Mouse (Mus musculus) kidney, postnatal 4 days (tissue): ENCODE measurements around the gene Grin3b.

Source experiments
- DNase-seq, 2 experiments: peaks; one replicate each; pipeline ENCODE4 v3.0.0; 2021; ENCODE audit warnings: mixed read lengths in 2 of 2

Grin3b gene

DNA sequence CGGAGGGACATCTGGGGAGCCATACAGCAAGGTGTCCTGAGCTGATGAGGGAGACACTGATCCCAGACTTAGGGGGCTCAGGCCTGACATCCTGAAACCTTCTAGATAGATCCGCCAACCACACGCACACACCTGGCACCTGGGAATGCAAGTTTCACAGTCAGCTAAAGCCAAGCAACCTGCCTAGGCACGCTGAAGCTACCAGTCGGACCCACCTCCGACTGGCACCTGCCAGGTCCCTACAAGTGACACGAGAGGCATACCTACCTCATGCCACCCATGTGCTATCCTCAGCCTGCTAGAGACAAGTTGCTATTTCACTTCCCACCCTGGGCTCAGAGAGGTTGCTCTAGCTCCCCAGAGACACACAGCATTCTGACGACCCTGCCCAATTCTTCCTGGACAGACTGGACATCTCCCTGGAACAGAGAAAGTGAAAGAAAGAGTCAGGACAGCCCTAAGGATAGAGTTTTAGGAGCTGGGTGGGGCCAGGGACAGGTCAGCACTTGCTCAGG, 18.8 kb downstream of the Grin3b start:
- no peak for DNase-seq

DNA sequence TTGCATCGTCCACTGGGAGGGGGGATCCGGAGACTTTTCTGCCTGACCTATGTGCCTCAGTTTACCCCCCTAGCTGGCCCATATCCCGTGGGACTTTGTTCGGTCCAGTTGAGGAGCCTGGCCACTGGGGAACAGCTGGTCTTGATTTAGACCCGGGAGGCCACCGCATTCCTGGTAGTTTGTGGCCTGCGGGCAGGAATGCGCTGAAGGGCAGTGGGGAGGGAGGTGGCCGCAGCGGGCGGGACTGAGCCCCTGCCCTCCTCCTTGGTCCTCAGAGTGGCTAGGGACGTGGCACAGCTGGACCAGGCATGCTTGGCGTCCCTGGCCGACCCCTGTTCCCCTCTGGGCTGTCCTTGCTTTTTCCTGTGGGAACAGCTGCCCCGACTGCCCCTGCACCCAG, 19.4 kb downstream of the Grin3b start:
- DNase-seq: peak; percentile 61 to 77

DNA sequence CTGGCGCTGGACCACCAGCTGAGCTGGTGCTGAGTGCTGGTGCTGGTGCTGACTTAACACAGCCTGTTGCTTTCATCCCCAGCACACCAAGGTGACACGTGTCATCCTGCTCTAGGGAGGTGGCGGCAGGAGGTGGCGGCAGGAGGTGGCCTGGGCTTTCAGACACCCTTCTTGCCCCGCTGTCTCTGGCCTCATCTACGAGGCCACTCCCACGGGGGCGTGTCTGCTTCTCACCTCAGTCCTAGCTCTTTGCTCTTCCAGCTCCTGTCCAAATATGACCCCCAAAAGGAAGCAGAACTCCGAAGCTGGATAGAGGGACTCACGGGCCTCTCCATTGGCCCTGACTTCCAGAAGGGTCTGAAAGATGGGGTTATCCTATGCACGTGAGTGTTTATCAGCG, 20.6 kb downstream of the Grin3b start:
- DNase-seq: no peak

DNA sequence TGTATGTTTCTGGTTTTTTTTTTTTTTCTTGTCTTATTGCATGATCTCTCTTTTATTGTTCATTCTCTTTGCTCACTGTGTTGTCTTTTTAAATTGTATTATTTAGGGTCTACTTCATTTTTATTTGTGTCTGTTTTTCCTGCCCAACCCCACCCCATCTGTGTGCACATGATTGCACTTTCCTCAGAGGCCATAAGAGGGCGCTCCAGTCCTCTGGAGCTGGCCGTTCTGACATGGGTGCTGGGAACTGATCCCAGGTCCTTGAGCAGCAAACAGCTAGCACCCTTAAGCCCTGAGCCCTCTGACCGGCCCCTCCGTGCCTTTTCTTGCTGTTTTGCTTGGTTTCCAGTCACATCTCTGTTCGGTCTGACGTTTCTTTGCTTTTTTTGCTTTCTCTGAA, 21.0 kb downstream of the Grin3b start:
- no peak for DNase-seq

DNA sequence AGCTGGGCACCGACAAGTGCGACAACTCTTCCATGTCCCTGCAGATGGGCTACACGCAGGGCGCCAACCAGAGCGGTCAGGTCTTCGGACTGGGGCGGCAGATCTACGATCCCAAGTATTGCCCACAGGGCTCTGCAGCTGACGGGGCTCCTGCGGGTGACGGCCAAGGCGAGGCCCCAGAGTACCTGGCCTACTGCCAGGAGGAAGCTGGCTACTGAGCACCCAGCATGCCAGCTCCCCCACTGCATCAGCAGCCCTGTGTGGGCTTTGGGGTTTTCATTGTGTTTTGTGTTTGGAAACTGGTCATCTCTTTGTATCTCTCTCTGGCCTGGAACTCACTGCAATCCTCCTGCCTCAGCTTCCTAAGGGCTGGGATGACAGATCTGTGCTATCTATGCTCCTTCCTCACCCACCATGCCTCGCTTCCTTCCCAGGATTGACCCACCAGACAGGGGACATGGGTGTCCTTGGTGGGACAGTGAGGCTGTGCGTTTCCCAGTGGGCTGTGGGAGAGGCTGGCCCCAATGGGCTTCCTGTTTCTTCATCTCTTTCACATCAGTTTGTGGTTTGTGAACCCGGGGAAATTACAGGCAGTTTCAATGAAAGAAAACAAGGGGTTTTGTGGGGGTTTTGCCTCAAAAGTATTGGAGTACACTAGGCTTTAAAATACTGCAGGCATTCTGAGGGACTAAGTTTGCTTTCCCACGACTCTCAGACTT, 24.0 kb downstream of the Grin3b start:
- peak; percentile 45 to 63 for DNase-seq

DNA sequence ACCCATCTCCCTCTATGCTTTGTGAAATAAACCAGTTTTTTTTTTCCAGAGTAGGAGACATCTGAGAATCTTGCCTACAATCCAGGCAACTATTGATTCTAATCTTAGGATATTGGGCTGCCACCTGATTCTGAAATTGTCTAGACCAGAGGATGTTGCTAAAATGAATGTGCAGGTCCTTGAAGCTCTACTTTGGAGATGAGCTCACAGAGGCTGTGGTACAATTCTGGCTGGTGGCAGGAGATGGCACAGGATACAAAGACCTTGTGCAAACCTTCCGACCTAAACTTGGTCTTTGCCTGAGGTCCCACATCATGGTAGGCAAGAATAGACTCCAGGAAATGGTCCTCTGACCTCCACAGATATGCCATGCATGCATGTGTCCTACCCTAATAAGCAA, 25.1 kb downstream of the Grin3b start:
- DNase-seq: no peak

DNA sequence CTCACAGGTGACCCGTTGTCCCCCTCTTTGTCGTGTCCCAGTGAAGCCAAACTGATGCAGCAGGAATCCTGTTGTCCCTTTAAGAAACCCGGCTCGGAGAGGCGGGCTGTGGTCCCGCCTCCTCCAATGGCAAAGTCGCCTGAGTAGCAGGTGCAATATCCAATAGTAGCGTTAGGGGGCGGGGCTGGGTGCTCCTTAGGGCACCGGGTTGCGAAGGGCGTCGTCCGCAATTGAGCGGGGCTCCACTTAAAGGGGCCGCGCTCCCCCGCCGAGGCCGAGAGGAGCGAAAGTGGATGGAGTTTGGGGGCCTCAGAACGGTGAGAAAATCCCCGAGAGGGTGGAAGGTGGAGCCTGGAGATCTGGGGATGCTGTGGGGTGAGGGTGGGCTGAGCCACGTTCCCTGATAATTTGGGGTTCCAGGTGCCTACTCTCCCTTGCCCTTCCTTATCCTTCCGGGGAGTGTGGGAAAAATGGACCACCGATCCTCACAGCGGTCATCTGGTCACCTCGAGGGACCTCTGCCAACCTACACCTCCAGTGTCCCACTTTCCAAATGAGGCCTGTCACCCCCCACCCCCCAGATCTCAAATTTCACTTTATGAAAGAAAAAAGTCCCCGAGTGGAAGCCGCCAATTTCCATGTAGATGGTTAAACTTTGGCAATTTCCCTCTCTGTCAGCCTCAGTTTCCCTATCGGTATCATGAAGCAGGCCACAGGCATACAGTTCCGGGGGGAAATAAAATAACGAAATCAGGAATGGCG, 25.9 kb downstream of the Grin3b start, which contains the start of gene Abca7:
Gene Abca7, plus strand, starts transcription at position 223 of the 762 bp plus-strand sequence.
- peak; percentile 99 for DNase-seq

DNA sequence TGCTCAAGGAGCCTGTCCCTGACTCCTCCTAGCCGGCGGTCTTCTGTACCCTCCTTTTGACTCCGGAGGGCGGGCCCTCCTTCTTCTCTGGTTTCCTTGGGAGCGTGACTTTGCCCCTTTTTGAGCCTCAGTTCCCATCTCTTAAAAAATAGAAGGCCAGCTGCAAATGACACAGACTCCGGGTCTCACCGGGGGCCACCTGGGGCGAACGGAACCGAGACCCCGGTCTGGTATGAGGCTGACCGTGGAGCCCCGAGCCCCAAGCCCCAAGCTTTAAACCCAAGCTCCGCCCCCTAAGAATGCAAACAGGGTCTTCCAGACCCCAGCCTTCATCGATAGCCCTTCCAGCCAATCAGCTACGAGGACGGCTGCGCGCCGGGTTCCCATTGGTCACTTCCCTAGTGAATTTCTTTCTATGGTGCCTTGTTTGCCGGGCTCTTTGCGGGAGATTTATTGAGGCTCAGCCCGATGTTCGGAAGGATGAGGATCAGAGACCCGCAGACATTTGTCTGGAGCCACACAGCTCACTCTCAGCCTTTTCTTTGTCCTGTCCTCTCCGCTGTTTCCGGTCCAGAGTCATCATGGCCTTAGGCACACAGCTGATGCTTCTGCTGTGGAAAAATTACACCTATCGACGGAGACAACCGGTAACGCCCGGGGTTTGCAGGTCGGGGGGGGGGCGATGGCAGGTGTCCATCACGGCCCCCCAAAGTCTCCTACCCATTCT, 26.7 kb downstream of the Grin3b start:
- DNase-seq: peak; percentile 83 to 89

DNA sequence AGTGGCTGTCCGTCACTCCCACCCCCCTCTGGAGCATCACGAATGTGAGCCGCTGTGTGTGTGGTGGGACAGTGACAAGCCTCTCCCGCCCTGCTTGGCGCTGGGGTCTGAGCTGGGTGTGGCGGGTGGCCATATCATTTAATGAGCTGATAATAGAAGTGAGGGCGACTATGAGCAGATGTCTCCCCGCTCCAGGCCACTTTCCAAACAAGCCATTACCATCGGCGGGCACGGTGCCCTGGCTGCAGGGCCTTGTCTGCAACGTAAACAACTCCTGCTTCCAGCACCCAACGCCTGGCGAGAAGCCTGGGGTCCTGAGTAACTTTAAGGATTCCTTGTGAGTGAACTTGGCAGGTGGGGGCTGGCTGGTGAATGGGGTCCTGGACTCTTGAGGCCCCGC, 27.3 kb downstream of the Grin3b start:
- DNase-seq: peak in 1 of 2 experiments; percentile 48

DNA sequence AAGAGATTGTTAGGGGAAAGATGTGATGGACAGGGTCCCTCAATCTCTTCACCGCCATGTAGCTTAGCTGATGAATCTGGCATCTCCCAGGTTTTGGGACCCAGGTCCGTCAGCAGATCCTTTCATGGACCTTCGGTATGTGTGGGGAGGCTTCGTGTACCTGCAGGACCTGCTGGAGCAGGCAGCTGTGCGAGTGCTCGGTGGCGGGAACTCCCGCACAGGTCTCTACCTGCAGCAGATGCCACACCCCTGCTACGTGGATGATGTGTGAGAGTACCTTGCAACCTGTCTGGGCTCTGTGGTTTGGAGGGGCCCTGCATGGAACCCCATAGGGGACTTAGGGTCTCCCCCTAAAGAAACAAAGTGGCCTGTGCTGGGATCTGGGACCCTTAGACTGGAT, 31.4 kb downstream of the Grin3b start:
- no peak for DNase-seq

DNA sequence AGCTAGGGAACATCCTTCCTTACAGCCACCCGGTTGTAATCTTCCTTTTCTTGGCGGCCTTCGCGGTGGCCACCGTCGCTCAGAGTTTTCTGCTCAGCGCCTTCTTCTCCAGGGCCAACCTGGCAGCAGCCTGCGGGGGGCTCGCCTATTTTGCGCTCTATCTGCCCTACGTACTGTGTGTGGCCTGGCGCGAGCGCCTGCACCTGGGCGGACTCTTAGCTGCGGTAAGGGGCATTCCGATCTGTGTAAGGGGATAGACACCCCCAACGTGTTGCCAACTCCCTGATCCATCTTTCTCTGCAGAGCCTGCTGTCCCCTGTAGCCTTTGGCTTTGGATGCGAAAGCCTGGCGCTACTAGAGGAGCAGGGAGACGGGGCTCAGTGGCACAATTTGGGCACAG, 32.3 kb downstream of the Grin3b start:
- no peak for DNase-seq

DNA sequence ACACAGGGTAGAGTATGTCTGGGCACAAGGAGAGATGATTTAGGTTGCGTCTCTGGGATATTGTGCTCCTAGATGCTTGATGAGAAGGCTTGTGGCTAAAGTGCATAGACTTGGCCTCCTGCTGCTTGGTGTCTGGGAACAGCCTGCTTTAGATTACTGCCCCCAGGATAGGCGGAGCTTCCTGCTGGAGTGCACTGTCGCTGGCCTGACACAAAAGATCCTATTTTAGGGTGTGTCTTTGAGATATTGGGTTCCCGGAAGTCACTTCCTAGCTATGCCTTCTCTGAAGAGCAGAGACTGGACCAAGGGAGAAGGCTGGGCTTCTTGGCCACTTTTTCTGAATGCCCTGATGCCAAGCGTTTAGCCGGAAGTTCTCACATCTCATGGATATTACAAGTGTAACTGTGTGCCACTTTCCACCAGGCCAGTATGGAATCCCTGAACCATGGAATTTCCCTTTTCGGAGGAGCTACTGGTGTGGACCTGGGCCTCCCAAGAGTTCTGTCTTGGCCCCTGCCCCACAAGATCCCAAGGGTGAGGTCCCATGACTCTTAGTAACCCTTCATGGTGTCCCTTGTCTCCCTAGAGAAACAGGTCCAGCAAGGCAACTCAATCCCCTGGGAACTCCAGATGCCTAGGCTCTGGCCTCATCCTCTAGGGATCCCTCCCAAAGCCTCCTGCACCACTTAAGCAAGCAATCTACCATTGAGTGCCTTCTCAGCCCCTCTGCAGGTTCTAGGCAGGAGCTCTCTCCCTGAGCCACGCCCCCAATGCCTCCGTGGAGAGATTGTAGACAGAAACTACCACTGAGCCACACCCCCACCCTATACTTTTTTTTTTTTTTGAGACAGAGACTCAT, 33.1 kb downstream of the Grin3b start:
- peak in 1 of 2 experiments; percentile 38 for DNase-seq

DNA sequence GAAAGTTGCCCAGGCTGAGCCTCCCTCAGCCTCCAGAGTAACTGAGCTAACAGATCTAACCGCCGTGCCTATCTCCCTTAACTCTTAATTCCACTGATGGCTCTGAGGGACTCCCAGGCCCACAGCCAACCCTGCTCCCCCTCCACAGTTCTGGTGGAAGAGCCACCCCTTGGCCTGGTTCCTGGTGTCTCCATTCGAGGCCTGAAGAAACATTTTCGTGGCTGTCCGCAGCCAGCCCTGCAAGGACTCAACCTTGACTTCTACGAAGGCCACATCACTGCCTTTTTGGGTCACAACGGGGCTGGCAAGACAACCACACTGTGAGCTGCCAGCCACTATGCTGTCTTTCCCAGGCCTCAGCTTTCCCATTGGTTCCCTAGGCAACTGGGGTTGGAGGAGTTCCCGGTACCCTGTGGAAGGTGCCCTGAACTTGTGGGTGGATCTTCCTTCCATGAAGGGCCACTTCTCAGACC, 33.8 kb downstream of the Grin3b start:
- no peak for DNase-seq

DNA sequence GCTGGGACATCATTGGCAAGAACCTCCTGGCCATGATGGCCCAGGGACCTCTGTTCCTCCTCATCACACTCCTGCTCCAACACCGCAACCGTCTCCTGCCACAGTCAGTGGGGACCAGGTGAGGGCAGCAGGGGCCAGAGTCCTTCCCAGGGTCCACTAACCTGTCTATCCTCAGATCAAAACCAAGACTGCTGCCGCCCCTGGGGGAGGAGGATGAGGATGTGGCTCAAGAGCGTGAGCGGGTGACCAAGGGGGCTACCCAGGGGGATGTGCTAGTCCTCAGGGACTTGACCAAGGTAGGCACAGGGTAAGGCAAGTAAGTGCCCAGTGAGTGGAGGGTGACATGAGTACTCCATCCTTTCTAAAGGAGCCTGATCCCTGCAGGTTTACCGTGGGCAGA, 41.2 kb downstream of the Grin3b start:
- DNase-seq: no peak

DNA sequence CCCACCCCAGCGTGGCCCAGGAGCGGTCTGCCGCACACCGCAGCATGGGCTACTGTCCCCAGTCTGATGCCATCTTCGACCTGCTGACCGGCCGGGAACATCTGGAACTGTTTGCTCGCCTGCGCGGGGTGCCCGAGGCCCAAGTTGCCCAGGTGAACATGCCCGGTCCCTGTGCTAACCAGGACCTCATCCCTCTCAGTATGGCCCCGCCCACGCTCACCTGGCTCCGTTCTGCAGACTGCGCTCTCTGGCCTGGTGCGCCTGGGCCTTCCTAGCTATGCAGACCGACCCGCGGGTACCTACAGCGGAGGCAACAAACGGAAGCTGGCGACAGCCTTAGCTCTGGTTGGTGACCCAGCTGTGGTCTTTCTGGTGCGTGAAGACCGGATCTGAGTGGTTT, 43.1 kb downstream of the Grin3b start:
- no peak for DNase-seq

DNA sequence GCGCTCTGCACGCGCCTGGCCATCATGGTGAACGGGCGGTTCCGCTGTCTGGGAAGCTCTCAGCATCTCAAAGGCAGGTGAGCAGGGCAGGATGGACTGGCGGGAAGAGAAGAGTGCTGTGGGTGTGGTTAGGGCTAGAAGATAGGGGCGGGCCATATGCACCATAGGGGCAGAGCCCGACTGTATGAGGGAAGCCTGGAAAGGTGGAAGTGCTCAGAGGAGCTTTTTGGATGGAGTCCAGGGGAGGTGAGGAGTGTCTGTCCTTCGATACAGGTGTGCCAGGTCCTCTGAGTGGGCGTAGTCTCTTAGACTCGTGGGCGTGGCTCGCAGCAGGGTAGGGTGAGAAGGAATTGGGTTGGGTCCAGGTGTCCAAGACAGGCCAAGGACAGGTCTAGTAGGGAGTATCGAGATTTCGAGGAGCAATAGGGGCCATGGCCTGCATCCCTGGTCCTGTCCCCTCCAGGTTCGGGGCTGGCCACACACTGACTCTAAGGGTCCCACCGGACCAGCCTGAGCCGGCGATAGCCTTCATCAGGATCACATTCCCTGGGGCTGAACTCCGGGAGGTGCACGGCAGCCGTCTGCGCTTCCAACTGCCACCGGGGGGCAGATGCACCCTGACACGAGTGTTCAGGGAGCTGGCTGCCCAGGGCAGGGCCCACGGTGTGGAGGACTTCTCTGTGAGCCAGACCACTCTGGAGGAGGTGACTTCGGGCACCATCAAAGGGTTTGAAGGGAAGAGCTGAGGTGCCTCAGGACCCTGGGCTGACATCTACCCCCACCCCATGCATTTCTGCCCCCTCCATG, 44.2 kb downstream of the Grin3b start:
- DNase-seq: peak in 1 of 2 experiments; percentile 49

DNA sequence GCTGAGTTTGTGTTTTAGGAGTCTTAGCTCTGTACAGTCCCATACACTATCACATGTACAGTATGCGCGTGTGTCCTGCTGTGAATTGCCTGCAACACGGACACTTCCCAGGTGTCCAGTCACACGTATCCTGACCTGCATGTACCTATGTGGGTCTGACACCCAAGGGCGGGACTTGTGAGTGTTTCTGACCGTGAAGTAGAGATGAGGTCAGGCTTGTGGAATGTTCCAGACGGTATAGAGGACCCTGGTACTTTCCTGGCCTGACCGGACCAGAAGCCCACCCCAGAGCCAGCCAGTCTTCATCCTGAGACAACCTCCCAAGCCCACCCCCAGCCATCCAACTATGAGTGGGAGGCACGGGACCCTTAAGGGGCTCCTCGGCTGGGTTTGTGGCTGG, 45.1 kb downstream of the Grin3b start:
- DNase-seq: no peak

DNA sequence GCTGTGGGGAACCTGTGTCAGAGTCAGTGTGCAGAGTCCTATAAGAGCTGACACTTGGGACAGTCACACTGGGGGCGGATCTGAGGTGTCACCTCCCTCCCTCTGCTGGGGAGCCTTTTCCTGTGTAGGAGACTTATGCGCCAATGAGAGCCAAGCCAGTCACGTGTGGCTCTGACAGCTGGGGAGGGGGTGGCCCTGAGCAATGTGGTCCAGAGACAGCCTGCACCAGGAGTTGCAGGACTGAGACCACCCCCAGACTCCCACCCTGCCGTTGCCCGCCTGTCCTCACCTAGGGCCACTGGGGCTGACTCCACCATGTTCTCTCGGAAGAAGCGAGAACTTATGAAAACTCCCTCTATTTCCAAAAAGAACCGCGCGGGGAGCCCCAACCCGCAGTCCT, 46.0 kb downstream of the Grin3b start, which contains the start of gene Arhgap45:
Gene Arhgap45, plus strand, starts transcription at position 143 of the 400 bp plus-strand sequence.
- peak in 1 of 2 experiments; percentile 42 for DNase-seq

DNA sequence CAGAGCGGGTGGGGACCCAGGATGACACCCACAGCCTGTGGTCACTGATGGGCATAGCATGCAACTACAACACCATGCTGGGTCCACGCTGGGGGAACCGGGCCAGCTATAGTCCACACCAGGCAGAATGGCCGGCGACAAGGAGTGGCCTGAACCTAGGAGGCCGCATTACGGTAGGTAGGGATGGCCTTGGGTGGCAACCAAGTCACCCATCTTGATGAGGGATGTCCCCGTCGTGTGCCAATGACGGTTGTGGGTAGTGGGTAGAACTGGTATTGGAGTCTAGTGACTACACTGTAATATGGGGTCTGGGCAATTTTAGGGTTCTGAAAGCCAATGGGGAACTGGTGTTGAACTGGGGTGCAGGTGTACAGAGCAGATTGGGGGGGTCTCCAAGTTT, 46.4 kb downstream of the Grin3b start:
- no peak for DNase-seq

DNA sequence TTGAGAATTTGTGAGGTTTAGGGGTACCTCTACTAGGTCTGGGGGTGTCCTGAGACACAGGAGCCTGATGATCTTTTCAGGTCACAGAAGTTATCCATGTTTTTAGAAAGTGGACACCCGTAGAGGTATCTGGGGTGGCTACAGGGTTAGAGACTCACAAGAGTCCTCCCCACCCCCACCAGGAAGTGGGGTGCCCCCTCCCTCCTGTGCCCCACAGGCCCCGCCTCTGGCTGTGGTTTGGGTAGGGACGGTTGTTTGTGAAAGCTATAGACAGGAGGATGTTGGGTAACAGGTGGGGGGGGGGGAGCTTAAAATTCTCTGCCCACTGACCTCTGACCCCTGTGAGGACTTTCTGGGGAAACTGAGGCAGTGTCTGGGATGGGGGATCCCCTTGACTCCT, 46.8 kb downstream of the Grin3b start:
- DNase-seq: no peak

DNA sequence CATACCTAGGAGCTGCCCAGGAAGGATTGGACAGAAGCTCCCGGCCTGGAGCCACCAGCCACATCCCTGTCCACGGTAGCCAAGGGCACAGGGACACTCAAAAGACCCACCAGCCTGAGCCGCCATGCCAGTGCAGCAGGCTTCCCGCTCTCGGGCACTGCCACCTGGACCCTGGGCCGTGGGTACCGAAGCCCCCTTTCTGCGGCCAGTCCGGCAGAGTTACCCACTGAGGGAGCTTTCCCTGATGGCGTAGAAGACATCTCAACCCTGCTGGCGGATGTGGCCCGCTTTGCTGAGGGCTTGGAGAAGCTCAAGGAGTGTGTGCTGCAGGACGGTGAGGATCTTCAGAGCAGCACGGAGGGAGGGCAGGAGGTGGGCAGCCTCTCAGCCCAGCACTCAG, 47.3 kb downstream of the Grin3b start:
- no peak for DNase-seq
